Mouse (Mus musculus): ENCODE measurements at regions not wholly inside any gene's neighbourhood (a gene's known extent, or its start where the extent isn't known, plus 50 kb on each side); places are given as distances from the start of the nearest gene placed in this dataset.

GRCm38 (mm10) chr8:89906200-89906599 lies 441.9 kb downstream of the Tox3 start:
- Histone ChIP-seq H3K4me2 (ENCODE audit: low read depth, low read length) (no peak overlapping the region), H3K9me3 (replicated peaks; ENCODE audit: control insufficient read depth, low read length) (no peaks in the 10 kb centered on the region), H3K4me1 (ENCODE audit: control insufficient read depth, insufficient read depth) (no peaks in the 10 kb centered on the region), H3K27ac (ENCODE audit: low read depth) (no peak overlapping the region), H3K9ac (replicated peaks; ENCODE audit: low read depth, low read length) (no peak overlapping the region), H3K27me3 (ENCODE audit: control insufficient read depth, insufficient read depth, low read length) (no peaks in the 10 kb centered on the region), H3K36me3 (replicated peaks; ENCODE audit: control insufficient read depth, insufficient read depth, low read length) (no peaks in the 10 kb centered on the region), H3K4me3 (ENCODE audit: low read depth, low read length) (no peak overlapping the region)
- ATAC-seq (ENCODE audit: insufficient read depth, low read depth) (no peak), DNase-seq (ENCODE audit: low spot score) (no peak)
- WGBS: 68% methylated on average over 6 of the region's 6 CpGs
- no peak for TF ChIP-seq CTCF (IDR thresholded peaks at IDR 0.05; ENCODE audit: low read depth)
- TF ChIP-seq EP300 (IDR thresholded peaks at IDR 0.05; ENCODE audit: low read depth): no peak

DNA sequence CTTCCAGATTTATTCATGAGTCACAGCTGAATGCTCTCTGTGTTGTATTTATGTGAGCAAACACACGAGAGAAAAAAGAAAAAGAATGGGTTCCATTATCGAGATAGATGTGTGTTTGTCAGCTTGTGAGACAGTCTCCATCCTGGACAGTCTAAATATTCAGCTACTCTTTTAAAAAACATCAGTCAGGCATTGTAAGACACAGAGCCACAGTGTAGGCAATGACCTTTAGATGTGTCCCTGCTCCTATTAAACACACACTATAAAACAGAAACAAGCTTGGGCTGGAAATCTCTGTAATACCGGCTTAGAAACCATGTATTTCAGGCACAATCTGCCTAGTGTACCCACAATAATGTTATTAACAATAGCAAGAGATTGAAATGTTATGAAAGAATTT lies 442.6 kb downstream of the Tox3 start:
- no peaks in the 10 kb centered on the region for H3K27me3 ChIP-seq (ENCODE audit: control insufficient read depth, insufficient read depth, low read length)
- no peak overlapping the region for H3K4me3 ChIP-seq (ENCODE audit: low read depth, low read length)
- 73% methylated on average over 3 of the region's 3 CpGs for WGBS
- no peak for DNase-seq (ENCODE audit: low spot score)
- H3K9ac ChIP-seq (replicated peaks; ENCODE audit: low read depth, low read length): no peak overlapping the region
- no peaks in the 10 kb centered on the region for H3K36me3 ChIP-seq (replicated peaks; ENCODE audit: control insufficient read depth, insufficient read depth, low read length)
- no peak for ATAC-seq (ENCODE audit: insufficient read depth, low read depth)
- TF ChIP-seq EP300 (IDR thresholded peaks at IDR 0.05; ENCODE audit: low read depth): no peak
- no peak for TF ChIP-seq CTCF (IDR thresholded peaks at IDR 0.05; ENCODE audit: low read depth)
- H3K9me3 ChIP-seq (replicated peaks; ENCODE audit: control insufficient read depth, low read length): no peaks in the 10 kb centered on the region
- H3K4me1 ChIP-seq (ENCODE audit: control insufficient read depth, insufficient read depth): no peaks in the 10 kb centered on the region
- no peak overlapping the region for H3K4me2 ChIP-seq (ENCODE audit: low read depth, low read length)
- no peak overlapping the region for H3K27ac ChIP-seq (ENCODE audit: low read depth)

DNA sequence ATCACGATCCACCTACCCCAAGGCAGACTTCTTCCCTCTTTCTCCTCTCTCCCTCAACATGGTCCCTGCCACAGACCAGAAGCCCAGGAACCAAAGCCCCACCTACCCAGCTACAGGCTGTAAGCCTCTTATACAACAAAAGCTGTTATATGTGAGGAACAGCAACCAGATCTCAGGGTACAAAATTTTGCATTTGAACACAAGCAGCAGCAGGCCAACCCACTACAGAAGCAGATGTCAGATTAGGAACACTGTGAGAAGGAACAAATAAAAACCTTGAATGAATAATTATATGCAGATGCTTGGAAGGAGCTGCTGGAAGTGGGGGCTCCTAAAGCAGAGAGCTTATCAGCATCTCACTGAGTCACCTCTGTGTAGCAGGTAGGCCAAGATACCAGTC lies 444.8 kb downstream of the Tox3 start:
- H3K4me3 ChIP-seq (ENCODE audit: low read depth, low read length): no peak overlapping the region
- H3K9ac ChIP-seq (replicated peaks; ENCODE audit: low read depth, low read length): no peak overlapping the region
- TF ChIP-seq EP300 (IDR thresholded peaks at IDR 0.05; ENCODE audit: low read depth) (no peak), CTCF (IDR thresholded peaks at IDR 0.05; ENCODE audit: low read depth) (no peak)
- no peaks in the 10 kb centered on the region for H3K4me1 ChIP-seq (ENCODE audit: control insufficient read depth, insufficient read depth)
- ATAC-seq (ENCODE audit: insufficient read depth, low read depth) (no peak), DNase-seq (ENCODE audit: low spot score) (no peak)
- no peak overlapping the region for H3K4me2 ChIP-seq (ENCODE audit: low read depth, low read length)
- no peaks in the 10 kb centered on the region; the same call in 1 of the 2 replicates for H3K9me3 ChIP-seq (replicated peaks; ENCODE audit: control insufficient read depth, low read length)
- H3K36me3 ChIP-seq (replicated peaks; ENCODE audit: control insufficient read depth, insufficient read depth, low read length): no peaks in the 10 kb centered on the region
- no peak overlapping the region for H3K27ac ChIP-seq (ENCODE audit: low read depth)
- WGBS: 76% methylated on average over 1 of the region's 1 CpGs
- H3K27me3 ChIP-seq (ENCODE audit: control insufficient read depth, insufficient read depth, low read length): no peaks in the 10 kb centered on the region

GRCm38 (mm10) chr8:89872768-89873167 lies 475.4 kb downstream of the Tox3 start:
- H3K4me3 ChIP-seq (ENCODE audit: low read depth, low read length): no peak overlapping the region
- no peak overlapping the region for H3K4me2 ChIP-seq (ENCODE audit: low read depth, low read length)
- 79% methylated on average over 5 of the region's 5 CpGs for WGBS
- no peaks in the 10 kb centered on the region for H3K4me1 ChIP-seq (ENCODE audit: control insufficient read depth, insufficient read depth)
- H3K27me3 ChIP-seq (ENCODE audit: control insufficient read depth, insufficient read depth, low read length): no peaks in the 10 kb centered on the region
- no peak overlapping the region for H3K27ac ChIP-seq (ENCODE audit: low read depth)
- H3K36me3 ChIP-seq (replicated peaks; ENCODE audit: control insufficient read depth, insufficient read depth, low read length): no peaks in the 10 kb centered on the region
- no peak for DNase-seq (ENCODE audit: low spot score)
- ATAC-seq (ENCODE audit: insufficient read depth, low read depth): no peak
- TF ChIP-seq EP300 (IDR thresholded peaks at IDR 0.05; ENCODE audit: low read depth) (no peak), CTCF (IDR thresholded peaks at IDR 0.05; ENCODE audit: low read depth) (no peak)
- H3K9ac ChIP-seq (replicated peaks; ENCODE audit: low read depth, low read length): no peak overlapping the region
- H3K9me3 ChIP-seq (replicated peaks; ENCODE audit: control insufficient read depth, low read length): no peaks in the 10 kb centered on the region

DNA sequence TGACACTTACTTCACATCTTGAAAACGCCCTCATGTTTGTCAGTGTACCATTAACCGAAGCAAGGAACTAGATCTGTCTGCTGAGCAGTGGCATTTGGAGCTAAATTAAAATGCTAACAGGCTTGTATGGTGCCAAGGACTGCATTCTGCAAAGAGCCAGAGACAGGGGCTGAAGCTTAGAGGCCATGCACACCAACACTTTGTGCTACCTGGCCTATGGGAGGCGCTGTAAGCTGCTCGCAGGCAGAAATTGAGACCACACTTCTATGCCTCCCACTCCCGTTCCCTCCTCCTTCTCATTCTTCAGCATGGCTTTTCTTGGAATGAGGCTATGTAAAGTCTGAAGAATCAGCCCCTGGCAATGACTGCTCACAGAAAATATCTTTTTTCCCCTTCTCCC lies 476.2 kb downstream of the Tox3 start:
- WGBS: 74% methylated on average over 5 of the region's 5 CpGs
- DNase-seq (ENCODE audit: low spot score): no peak
- H3K4me3 ChIP-seq (ENCODE audit: low read depth, low read length): no peak overlapping the region
- no peak overlapping the region for H3K4me2 ChIP-seq (ENCODE audit: low read depth, low read length)
- no peaks in the 10 kb centered on the region for H3K36me3 ChIP-seq (replicated peaks; ENCODE audit: control insufficient read depth, insufficient read depth, low read length)
- no peaks in the 10 kb centered on the region for H3K27me3 ChIP-seq (ENCODE audit: control insufficient read depth, insufficient read depth, low read length)
- TF ChIP-seq CTCF (IDR thresholded peaks at IDR 0.05; ENCODE audit: low read depth): no peak
- no peak for TF ChIP-seq EP300 (IDR thresholded peaks at IDR 0.05; ENCODE audit: low read depth)
- no peak overlapping the region for H3K9ac ChIP-seq (replicated peaks; ENCODE audit: low read depth, low read length)
- H3K9me3 ChIP-seq (replicated peaks; ENCODE audit: control insufficient read depth, low read length): no peaks in the 10 kb centered on the region
- no peak for ATAC-seq (ENCODE audit: insufficient read depth, low read depth)
- no peaks in the 10 kb centered on the region for H3K4me1 ChIP-seq (ENCODE audit: control insufficient read depth, insufficient read depth)
- H3K27ac ChIP-seq (ENCODE audit: low read depth): no peak overlapping the region

GRCm38 (mm10) chr8:89859813-89860212 lies 488.3 kb downstream of the Tox3 start:
- Histone ChIP-seq H3K4me3 (ENCODE audit: low read depth, low read length) (no peak overlapping the region), H3K9ac (replicated peaks; ENCODE audit: low read depth, low read length) (no peak overlapping the region), H3K36me3 (replicated peaks; ENCODE audit: control insufficient read depth, insufficient read depth, low read length) (no peaks in the 10 kb centered on the region), H3K4me2 (ENCODE audit: low read depth, low read length) (no peak overlapping the region), H3K27me3 (ENCODE audit: control insufficient read depth, insufficient read depth, low read length) (no peaks in the 10 kb centered on the region), H3K4me1 (ENCODE audit: control insufficient read depth, insufficient read depth) (no peaks in the 10 kb centered on the region), H3K27ac (ENCODE audit: low read depth) (no peak overlapping the region), H3K9me3 (replicated peaks; ENCODE audit: control insufficient read depth, low read length) (no peaks in the 10 kb centered on the region)
- WGBS: 86% methylated on average over 3 of the region's 3 CpGs
- TF ChIP-seq EP300 (IDR thresholded peaks at IDR 0.05; ENCODE audit: low read depth): no peak
- no peak for TF ChIP-seq CTCF (IDR thresholded peaks at IDR 0.05; ENCODE audit: low read depth)
- DNase-seq (ENCODE audit: low spot score) (no peak), ATAC-seq (ENCODE audit: insufficient read depth, low read depth) (no peak)

Data from heart, postnatal 0 days (tissue).